Mouse (Mus musculus): Measurements from ENCODE around the gene Sfpq.

Sfpq gene

GRCm38 (mm10) chr4:127021151-127021945, at the start of gene Sfpq:
Gene Sfpq (plus strand): TSS chr4:127021324.
- peak; percentile 99 for DNase-seq (ENCODE audit: low read depth, low spot score)

GRCm38 (mm10) chr4:126977467-126977866, 43.7 kb upstream of the Sfpq start:
- DNase-seq (ENCODE audit: low read depth, low spot score), result peak; percentile 85

GRCm38 (mm10) chr4:126978706-126979105, 42.4 kb upstream of the Sfpq start:
- DNase-seq (ENCODE audit: low read depth, low spot score), result peak; percentile 60

GRCm38 (mm10) chr4:126983321-126983720, 37.8 kb upstream of the Sfpq start:
- DNase-seq (ENCODE audit: low read depth, low spot score), result no peak

GRCm38 (mm10) chr4:126983736-126984525, 37.2 kb upstream of the Sfpq start:
- peak; percentile 63 for DNase-seq (ENCODE audit: low read depth, low spot score)

- DNase-seq (ENCODE audit: low read depth, low spot score), result no peak
Observed at GRCm38 (mm10) chr4:126986768-126987167, 34.4 kb upstream of the Sfpq start.

GRCm38 (mm10) chr4:126988503-126988902, 32.6 kb upstream of the Sfpq start:
- no peak for DNase-seq (ENCODE audit: low read depth, low spot score)

GRCm38 (mm10) chr4:126990553-126990952, 30.6 kb upstream of the Sfpq start:
- DNase-seq (ENCODE audit: low read depth, low spot score), result no peak

GRCm38 (mm10) chr4:126992356-126992755, 28.8 kb upstream of the Sfpq start:
- DNase-seq (ENCODE audit: low read depth, low spot score), result peak; percentile 81

GRCm38 (mm10) chr4:126999372-126999771, 21.8 kb upstream of the Sfpq start:
- DNase-seq (ENCODE audit: low read depth, low spot score), result peak; percentile 66

GRCm38 (mm10) chr4:127000601-127001105, 20.5 kb upstream of the Sfpq start:
- no peak for DNase-seq (ENCODE audit: low read depth, low spot score)

- no peak for DNase-seq (ENCODE audit: low read depth, low spot score)
Observed at GRCm38 (mm10) chr4:127004384-127004783, 16.7 kb upstream of the Sfpq start.

- DNase-seq (ENCODE audit: low read depth, low spot score), result peak; percentile 86
Observed at GRCm38 (mm10) chr4:127005113-127005936, 15.8 kb upstream of the Sfpq start.

- DNase-seq (ENCODE audit: low read depth, low spot score), result peak; percentile 91
Observed at GRCm38 (mm10) chr4:127015294-127015993, 5.7 kb upstream of the Sfpq start.

- DNase-seq (ENCODE audit: low read depth, low spot score), result no peak
Observed at GRCm38 (mm10) chr4:127016366-127016765, 4.8 kb upstream of the Sfpq start.

GRCm38 (mm10) chr4:127020411-127021150, 543 bp upstream of the Sfpq start:
- DNase-seq (ENCODE audit: low read depth, low spot score), result no peak

- DNase-seq (ENCODE audit: low read depth, low spot score), result peak; percentile 95
Observed at GRCm38 (mm10) chr4:127021989-127022626, 984 bp downstream of the Sfpq start.

- DNase-seq (ENCODE audit: low read depth, low spot score), result no peak
Observed at GRCm38 (mm10) chr4:127023201-127023600, 2.1 kb downstream of the Sfpq start.

GRCm38 (mm10) chr4:127024240-127024639, 3.1 kb downstream of the Sfpq start:
- DNase-seq (ENCODE audit: low read depth, low spot score), result peak; percentile 14

- no peak for DNase-seq (ENCODE audit: low read depth, low spot score)
Observed at GRCm38 (mm10) chr4:127026826-127027225, 5.7 kb downstream of the Sfpq start.

All from ZHBTc4 (cell line).